9 mouse cellular contexts compared by ENCODE assay signal in the genomic region with DNA sequence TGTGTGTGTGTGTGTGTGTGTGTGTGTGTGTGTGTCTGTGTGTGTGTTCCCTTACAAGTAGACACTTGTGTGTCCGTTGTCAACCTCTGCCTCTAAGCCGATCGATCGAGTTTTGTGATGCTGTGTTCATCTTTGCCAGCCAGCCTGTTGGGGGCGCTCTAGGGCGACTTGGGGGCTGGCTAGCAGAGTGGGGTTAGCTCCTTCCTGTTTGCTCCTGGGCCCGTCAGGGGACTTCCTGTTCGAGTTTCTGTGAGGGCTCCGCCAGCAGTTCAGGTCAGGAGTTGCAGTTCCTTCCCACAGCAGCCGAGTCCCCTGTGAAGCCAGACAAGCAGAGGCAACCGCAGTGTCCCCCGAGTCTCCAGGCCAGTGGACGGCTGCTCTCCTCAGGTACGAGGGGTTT. TPM values are rescaled to one million over a fixed set of nuclear protein-coding genes. Genes with fewer than 3 reads are reported as not detected.
DNase-seq lines count a peak whose midpoint lies in the region; ATAC-seq and TF ChIP-seq lines count a peak whose summit lies in the region.
"Had no signal": no experiment of that assay in that cellular context is flagged by ENCODE, and none has a peak within 500 bp of the region (broad histone marks: within the 10 kb centered on the region; RNA-seq: fewer than 3 reads in every experiment).

No protein-coding gene starts in this region.

- H3K27ac ChIP-seq in hindbrain, postnatal 0 days: no peak overlapping the region
- H3K27ac ChIP-seq in hindbrain, embryonic 13.5 days: no peak overlapping the region
- H3K27ac ChIP-seq: midbrain, embryonic 12.5 days had no signal

- H3K4me1 ChIP-seq in hindbrain, postnatal 0 days (ENCODE audit: insufficient read depth, low read length): no peaks in the 10 kb centered on the region
- no peaks in the 10 kb centered on the region for H3K4me1 ChIP-seq in hindbrain, embryonic 13.5 days (replicated peaks)
- H3K4me1 ChIP-seq: midbrain, embryonic 12.5 days had no signal

- peak; percentile 48 for DNase-seq in hindbrain, postnatal 0 days (ENCODE audit: low spot score)
- peak; percentile 13 to 18 for DNase-seq in CD8-positive naive resting alpha-beta T cell, adult 2 months (ENCODE audit: low read depth in 2 of 2, low spot score in 2 of 2)
- DNase-seq in urinary bladder, postnatal 14 days (ENCODE audit: low spot score): no peak
- DNase-seq in kidney, adult 8-10 months: no peak

- peak; percentile 42 for TF ChIP-seq CTCF in hindbrain, postnatal 0 days (IDR thresholded peaks at IDR 0.05; ENCODE audit: low read depth)

- no peaks in the 10 kb centered on the region for H3K9me3 ChIP-seq in hindbrain, postnatal 0 days (ENCODE audit: low read length)
- no peaks in the 10 kb centered on the region for H3K9me3 ChIP-seq in hindbrain, embryonic 13.5 days
- H3K9me3 ChIP-seq: midbrain, embryonic 12.5 days had no signal

- WGBS in hindbrain, postnatal 0 days: 83% methylated on average over 14 of the region's 14 CpGs
- 80% methylated on average over 14 of the region's 14 CpGs for WGBS in hindbrain, embryonic 13.5 days

- H3K27me3 ChIP-seq in hindbrain, postnatal 0 days (ENCODE audit: insufficient read depth, low read length): no peaks in the 10 kb centered on the region
- H3K27me3 ChIP-seq in hindbrain, embryonic 13.5 days: no peaks in the 10 kb centered on the region
- H3K27me3 ChIP-seq: midbrain, embryonic 12.5 days had no signal

- no peak overlapping the region for H3K4me3 ChIP-seq in hindbrain, postnatal 0 days (ENCODE audit: low read length)
- no peak overlapping the region for H3K4me3 ChIP-seq in hindbrain, embryonic 13.5 days
- H3K4me3 ChIP-seq: midbrain, embryonic 12.5 days had no signal

- H3K36me3 ChIP-seq in hindbrain, postnatal 0 days (ENCODE audit: insufficient read depth, low read length): peaks cover 12% of the 10 kb centered on the region
- H3K36me3 ChIP-seq in hindbrain, embryonic 13.5 days: peaks cover 66% of the 10 kb centered on the region

- H3K4me2 ChIP-seq in hindbrain, postnatal 0 days (ENCODE audit: low read depth, low read length): no peak overlapping the region
- H3K4me2 ChIP-seq in hindbrain, embryonic 13.5 days: no peak overlapping the region
- H3K4me2 ChIP-seq: midbrain, embryonic 12.5 days had no signal

- ATAC-seq in hindbrain, postnatal 0 days: peak; percentile 27; the same call in 1 of the 2 replicates
- ATAC-seq in hindbrain, embryonic 13.5 days (ENCODE audit: low FRiP score): no peak
- peak; percentile 79 for ATAC-seq in common myeloid progenitor, adult 5-6 weeks (replicated peaks; ENCODE audit: low read depth, poor library complexity, severe bottlenecking)
- ATAC-seq in monocyte, adult 5-6 weeks (replicated peaks; ENCODE audit: insufficient number of reproducible peaks, low FRiP score, low TSS enrichment, poor library complexity, severe bottlenecking): peak; percentile 40; the same call in 1 of the 2 replicates
- ATAC-seq in erythroid progenitor cell, adult 5-6 weeks (replicated peaks; ENCODE audit: low FRiP score, poor library complexity, severe bottlenecking): no peak

- no peak overlapping the region for H3K9ac ChIP-seq in hindbrain, postnatal 0 days (replicated peaks; ENCODE audit: low read length)
- H3K9ac ChIP-seq in hindbrain, embryonic 13.5 days: no peak overlapping the region
- H3K9ac ChIP-seq: midbrain, embryonic 12.5 days had no signal

RNA-seq across cellular contexts. Expression of gene Leo1, which starts 27.0 kb away (rescaled TPM):
- 19.4 and 22.2 TPM in 2 replicates for total RNA-seq in hindbrain, postnatal 0 days (2014; rRNA removed)
- 40.8 and 41.2 TPM in 2 replicates for polyA plus RNA-seq in hindbrain, postnatal 0 days (2015; fragmentation: Nextera tagmentation; extraction: Ambion mirVana)
- 43.3 and 44.5 TPM in 2 replicates for polyA plus RNA-seq in hindbrain, embryonic 13.5 days (2015; fragmentation: Nextera tagmentation; extraction: Ambion mirVana)
- total RNA-seq in common myeloid progenitor, adult 5-6 weeks (2017): 52.9 and 59.2 TPM in 2 replicates
- total RNA-seq in monocyte, adult 5-6 weeks (2017): 23.8 to 36.2 TPM (median 25.0 TPM) in 3 replicates
- total RNA-seq in erythroid progenitor cell, adult 5-6 weeks (2015; ENCODE audit: low replicate concordance): 4.6 and 7.9 TPM in 2 replicates
- 9.8 and 17.5 TPM in 2 replicates for total RNA-seq in erythroid progenitor cell, adult 5-6 weeks (2017; ENCODE audit: low replicate concordance)

RNA-seq across cellular contexts. Expression of gene Mapk6, which starts 58.5 kb away (rescaled TPM):
- 149 and 160 TPM in 2 replicates for total RNA-seq in hindbrain, postnatal 0 days (2014; rRNA removed)
- 95.7 and 109 TPM in 2 replicates for polyA plus RNA-seq in hindbrain, postnatal 0 days (2015; fragmentation: Nextera tagmentation; extraction: Ambion mirVana)
- polyA plus RNA-seq in hindbrain, embryonic 13.5 days (2015; fragmentation: Nextera tagmentation; extraction: Ambion mirVana): 178 and 184 TPM in 2 replicates
- total RNA-seq in common myeloid progenitor, adult 5-6 weeks (2017): 55.3 and 76.2 TPM in 2 replicates
- 51.7 to 80.9 TPM (median 59.9 TPM) in 3 replicates for total RNA-seq in monocyte, adult 5-6 weeks (2017)
- 7.1 and 8.3 TPM in 2 replicates for total RNA-seq in erythroid progenitor cell, adult 5-6 weeks (2015; ENCODE audit: low replicate concordance)
- 4.1 and 6.8 TPM in 2 replicates for total RNA-seq in erythroid progenitor cell, adult 5-6 weeks (2017; ENCODE audit: low replicate concordance)

Comparison
In these comparisons a context has a peak if more than half of its experiments do, and no peak if none do; other contexts are left out.
1. ATAC-seq: peak in hindbrain, postnatal 0 days (single experiment), common myeloid progenitor, adult 5-6 weeks (single experiment) and monocyte, adult 5-6 weeks (single experiment); none in hindbrain, embryonic 13.5 days (single experiment) and erythroid progenitor cell, adult 5-6 weeks (single experiment).
2. DNase-seq: peak in hindbrain, postnatal 0 days (single experiment) and CD8-positive naive resting alpha-beta T cell, adult 2 months (2 of 2); none in urinary bladder, postnatal 14 days (single experiment) and kidney, adult 8-10 months (0 of 2).